Mouse (Mus musculus): ENCODE measurements around the gene Psat1.

Gene Psat1

DNA sequence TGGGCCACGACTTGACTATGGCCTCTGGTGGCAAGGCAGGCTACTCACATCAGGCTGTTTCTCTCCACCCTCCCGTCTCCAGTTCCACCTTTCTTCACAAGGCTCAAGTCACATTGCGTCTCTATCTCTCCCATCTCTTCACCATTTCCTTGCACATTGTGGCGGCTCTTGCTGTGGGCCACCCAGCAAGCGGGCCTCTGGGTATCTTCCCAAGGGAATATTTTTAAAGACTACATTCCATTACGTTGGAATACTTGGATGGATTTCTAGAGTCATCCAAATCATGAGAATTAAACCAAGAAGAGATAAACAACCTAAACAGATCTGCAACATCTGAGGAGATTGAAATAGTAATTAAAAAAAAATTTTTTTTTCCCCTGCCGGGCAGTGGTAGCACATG lies at the start of gene Psat1:
Gene Psat1 (minus strand): TSS at position 101 of the 400 bp plus-strand sequence.
- DNase-seq (ENCODE audit: low spot score in 2 of 2): no peak

DNA sequence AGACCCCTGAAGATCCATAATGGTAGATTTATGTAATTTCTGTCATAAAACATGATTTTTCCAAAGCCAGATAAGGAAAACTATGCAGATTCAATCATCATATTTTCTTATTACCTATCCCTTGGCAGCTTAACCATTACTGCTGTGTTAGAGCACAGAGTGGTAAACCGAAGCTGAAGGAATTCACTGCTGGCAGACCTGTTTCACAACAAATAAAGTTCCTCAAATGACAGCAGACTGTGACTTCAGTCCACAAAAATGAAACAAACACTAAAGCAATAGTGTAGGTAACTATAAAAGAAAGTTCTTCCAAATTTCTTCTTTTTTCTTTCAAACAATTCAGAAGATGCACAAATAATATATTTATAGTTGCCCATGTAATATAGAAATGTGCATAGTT lies 43.0 kb upstream of the Psat1 start:
- DNase-seq (ENCODE audit: low spot score in 2 of 2): no peak

DNA sequence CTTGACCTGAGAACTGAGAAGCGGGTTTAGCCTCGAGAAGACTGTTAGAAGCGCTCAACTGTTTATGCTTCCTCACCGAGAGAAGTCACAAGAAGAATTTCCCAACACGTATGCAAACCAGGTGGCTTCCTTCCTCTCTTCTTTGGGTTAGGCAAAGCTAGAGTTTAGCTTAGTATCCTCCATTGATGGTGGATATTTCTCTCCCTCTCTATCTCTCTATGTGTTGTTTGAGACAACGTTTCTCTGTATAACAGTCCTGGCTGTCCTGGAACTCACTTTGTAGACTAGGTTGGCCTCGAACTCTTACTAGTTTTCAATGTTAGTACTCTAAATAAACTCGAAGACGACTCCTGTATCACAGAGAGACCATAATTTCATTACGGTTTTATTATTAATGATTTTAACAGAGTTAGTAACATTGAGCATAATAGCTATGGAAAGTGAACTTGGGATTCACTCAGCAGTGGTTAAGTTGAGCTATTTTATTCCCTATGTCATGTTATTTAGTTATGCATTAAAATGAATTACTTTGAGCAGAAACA lies 38.1 kb upstream of the Psat1 start:
- no peak for DNase-seq (ENCODE audit: low spot score in 2 of 2)

DNA sequence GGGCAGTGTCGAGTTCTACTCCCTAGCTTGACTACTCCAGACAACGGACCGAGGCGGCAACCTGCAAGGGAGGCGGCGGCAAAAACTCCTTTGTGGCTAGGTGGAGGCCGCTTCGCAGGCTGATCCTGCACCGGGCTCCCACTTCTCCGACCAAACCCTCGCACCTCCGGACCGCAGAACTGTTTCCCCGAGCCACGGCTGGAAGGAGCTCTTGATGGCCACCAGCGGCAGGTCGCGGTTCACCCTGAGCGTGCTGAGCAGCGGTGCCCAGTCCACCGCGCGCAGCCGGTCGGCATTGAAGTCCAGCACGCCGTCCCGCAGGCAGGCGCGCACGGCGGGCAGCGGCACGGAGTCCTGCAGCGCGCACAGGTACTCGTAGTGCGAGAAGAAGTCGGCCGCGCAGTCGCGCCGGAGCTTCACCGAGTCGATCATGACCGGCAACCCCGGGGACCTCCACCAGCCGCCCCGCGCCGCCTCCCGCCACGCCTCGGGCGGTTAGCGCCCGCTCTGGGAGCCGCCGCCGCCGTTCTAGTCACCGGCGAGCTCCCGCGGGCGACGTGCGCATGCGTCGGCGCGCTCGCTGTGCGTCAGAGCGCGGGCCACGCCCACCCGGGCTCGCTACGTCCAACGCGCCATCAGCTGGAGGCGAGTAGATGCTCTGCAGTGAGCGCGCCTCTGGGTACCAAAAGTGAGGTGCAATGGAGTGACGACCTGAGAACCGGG lies 37.5 kb upstream of the Psat1 start, which contains the start of gene Cep78:
Gene Cep78 (minus strand): TSS at position 541 of the 723 bp plus-strand sequence.
- peak; percentile 82 to 88 for DNase-seq (ENCODE audit: low spot score in 2 of 2)

DNA sequence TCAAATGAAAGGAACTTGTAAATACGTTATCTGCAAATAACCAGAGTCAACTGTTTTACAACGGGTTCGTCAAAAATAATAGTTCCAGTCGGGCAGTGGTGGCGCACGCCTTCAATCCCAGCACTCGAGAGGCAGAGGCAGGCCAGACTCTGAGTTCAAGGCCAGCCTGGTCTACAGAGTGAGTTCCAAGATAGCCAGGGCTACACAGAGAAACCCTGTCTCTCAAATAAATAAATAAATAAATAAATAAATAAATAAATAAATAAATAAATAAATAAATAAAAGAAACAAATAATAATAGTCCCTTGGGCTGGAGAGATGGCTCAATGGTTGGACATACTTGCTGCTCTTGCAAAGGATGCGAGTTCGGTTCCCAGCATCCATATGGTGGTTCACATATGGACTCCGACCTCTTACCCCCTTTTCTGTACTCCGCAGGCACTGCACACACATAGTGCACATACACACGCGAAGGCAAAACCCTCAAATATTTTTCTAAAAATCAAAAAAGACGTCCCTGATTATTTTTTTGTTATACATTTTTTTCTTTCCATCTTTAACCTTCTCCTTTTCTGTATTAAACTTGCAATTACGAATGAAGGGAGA lies 36.7 kb upstream of the Psat1 start:
- no peak for DNase-seq (ENCODE audit: low spot score in 2 of 2)

DNA sequence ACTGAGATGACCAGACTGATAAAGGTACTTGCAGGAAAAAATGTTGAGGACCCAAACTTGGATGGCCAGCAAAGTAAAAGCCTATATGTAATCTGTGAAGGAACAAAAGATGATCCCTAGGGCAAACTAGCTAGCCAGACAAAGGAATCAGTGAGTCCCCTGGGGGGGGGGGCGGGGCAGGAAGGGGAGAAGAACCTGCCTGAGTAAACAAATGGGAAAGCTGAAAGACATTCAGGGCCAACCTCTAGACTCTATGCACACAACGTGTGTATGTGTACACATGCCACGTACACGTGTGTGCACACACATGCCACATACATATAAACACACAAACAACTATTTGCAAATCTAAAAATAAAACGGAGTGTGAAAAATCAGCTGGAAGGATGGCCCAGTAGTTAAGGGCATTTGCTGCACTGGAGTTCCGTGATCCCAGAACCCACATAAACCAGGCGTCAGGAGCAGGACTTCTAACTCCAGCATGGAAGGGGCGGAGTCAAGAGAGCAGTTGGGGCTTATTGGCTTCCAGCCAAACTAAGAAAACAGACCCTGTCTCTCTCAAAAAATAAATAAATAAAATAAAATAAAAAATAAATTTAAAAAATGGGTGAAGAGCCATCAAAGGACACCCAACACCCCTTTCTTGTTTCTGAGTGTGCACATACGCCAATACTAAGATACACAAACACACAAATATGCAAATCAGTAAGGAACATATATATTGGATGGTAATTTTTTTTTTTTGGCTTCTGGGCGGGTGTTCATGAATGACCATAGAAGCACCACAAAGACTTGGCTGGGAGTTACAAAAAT lies 36.0 kb upstream of the Psat1 start:
- no peak for DNase-seq (ENCODE audit: low spot score in 2 of 2)

DNA sequence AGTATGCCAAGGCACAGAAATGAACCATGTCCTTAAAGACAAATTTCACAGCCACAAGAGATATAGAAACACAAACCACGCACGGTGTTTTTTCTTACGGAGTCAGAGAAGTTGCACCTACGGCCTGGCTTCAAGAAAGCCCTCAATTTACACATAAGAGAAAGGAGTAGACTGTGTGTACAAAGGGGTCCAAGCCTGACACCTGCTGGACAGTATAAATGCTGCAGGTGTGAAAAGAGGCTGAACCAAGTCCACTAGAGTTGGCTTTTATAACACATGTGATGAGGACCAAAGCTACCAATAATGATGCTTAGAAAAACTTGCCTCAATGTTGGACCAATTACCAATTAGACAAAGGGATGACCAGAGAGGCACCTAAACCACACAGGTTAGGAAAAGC lies 34.7 kb upstream of the Psat1 start:
- DNase-seq (ENCODE audit: low spot score in 2 of 2): peak in 1 of 2 experiments; percentile 37

DNA sequence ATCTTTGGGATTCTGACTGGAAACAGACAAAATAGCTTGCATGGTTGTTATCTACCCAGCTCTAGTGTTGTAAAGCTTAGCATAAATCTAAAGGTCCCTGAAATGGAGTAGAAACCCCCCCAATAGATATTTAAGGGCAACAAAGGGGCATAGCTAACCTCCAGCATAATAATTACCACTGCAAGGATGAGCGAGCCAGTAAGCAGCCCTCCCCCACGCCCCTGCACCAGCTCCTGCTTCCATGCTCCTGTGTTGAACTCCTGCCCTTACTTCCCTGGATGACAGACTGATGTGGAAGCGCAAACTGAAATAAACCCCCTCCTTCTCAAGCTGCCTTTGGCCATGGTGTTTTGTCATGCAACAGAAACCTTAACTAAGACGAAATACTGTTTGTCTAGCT lies 26.2 kb upstream of the Psat1 start:
- DNase-seq (ENCODE audit: low spot score in 2 of 2): no peak

DNA sequence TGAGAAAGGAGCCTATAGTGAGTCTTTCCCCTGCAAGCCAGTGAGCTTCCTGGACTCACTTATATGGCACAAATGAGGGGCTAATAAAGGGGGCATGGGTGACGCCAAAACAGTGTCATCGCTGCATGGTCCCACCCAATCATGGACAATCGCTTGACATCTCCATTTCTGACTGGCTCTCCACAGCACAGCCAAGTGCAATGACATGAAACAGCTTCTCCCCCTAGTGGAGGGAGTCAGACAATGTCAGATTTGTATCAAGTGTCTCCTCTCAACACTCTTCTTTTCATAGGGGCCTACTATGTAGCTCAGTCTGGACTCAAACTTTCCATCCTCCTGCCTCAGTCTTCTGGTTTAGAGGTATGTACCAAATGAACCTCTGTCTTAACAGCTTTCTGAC lies 17.9 kb upstream of the Psat1 start:
- DNase-seq (ENCODE audit: low spot score in 2 of 2): peak in 1 of 2 experiments; percentile 22

DNA sequence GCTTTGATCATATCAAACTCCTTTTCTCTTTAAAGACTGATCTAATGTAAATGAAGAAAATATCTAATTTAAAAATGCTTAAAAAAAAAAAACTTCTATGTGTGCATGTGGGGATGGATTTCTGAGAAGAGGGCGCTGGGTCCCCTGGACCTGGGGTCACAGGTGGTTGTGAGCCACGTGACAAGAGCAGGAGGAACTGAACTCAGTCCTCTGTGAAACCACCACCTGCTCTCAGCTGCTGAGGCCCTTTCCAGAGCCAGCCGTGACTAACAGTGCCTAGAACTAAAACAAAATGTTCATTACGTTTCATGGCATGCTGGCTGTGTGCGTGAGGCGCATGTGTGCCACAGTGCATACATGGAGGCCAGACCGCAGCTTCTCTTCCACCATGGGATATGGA lies 17.4 kb upstream of the Psat1 start:
- DNase-seq (ENCODE audit: low spot score in 2 of 2): no peak

DNA sequence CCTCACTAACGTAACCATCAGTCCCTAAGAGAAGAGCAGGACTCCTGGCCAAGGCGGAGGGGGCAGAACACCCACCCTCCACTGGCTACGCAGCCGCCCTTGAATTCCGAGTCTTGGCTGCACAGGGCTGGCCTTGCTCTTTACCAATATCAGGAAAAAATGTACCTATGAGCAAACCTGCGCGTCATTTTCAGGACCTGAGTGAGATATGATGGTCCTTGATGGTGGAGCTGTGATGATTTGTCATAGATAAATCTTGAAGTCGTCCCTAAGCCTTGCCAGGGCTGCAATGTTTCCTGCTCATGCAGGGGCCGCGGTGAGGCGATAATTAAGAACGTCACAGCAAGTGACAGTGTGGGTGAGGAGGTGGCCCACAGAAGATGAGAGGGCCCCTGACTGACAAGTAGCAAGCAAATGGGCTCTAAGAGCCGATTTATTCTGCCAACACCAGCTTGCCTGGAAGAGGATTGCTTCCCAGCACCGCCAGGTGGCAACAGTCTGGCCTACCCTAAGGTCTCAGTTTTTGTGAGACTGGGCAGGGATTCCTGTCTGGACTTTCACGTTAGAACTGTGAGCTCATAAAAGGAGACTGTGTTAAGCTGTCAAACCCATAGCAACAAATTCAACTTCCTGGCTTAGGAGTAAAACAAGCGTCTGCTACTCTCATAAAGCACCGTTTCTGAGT lies 16.0 kb upstream of the Psat1 start:
- no peak for DNase-seq (ENCODE audit: low spot score in 2 of 2)

DNA sequence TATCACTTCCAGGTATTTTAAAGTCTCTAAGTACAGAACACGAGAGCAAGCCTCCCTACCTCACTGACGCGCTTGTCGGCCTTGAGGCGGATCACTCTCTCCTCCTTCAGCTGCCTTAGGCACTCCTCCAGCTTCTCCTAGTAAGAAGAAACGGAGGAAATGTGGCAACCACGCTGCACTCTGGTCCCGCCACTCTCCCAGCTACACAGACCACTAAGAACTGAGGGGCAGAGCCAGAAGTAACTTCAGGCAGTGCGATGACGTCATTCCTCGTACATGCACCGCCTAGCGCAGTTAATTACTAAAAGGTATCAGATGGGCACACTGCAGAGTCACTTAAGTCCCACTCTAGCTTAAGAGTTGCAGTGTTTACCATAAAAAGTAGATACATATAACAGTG lies 15.2 kb upstream of the Psat1 start:
- DNase-seq (ENCODE audit: low spot score in 2 of 2): no peak

DNA sequence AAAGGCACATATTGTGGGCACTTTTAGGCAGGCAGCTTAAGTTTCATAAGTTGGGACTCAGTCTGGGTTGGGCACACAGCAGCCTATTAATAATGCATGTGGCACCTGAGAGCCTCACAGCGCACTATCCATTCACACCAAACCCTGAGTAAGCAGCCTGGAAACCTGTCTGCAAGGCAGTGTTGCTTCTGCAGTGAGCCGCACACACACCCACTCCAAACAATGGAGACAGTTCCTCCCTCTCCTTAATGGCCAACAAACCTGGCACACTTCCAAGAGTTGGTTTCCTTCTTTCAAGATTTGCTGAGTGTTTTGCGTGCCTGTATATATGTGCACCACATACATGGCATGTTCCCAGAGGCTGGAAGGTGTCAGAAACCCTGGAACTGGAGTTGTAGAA lies 3.1 kb upstream of the Psat1 start:
- DNase-seq (ENCODE audit: low spot score in 2 of 2): no peak

DNA sequence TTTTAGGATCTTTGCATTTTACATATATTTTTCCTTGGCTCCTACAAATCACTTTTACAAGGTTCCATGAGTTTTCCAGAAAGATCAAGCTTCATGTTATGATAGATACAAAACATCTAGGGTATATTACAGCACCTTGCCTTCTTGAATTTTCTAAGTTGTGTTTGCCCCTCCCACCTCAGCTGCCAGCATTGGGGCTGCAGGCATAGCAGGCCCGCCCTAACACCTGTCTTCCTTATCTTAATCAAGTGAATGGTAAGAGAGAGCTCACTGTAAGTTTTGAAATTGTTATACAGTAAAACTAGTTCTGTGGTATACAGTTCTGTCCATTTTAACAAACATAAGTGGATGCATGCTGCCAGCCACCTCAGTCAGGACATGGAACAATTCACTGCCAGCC lies 1.7 kb upstream of the Psat1 start:
- DNase-seq (ENCODE audit: low spot score in 2 of 2): no peak

DNA sequence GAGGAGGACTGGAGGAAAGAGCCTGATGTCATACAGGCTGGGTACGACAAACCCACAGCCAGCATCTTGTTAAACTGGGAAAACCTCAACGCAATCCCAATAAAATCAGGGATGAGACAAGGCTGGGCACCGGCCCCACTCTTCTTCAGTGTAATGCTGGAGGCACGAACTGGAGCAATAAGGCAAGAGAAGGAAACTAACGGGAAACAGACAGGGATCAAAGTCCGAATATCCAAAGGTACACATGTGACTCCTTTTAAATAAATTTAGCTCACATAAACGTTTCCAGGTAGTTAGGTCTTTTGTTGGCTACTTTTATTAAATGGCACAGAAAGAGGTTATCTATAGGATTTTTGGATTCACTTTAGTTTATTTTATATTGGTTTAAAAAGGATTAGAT lies 1.3 kb upstream of the Psat1 start:
- DNase-seq (ENCODE audit: low spot score in 2 of 2): no peak

DNA sequence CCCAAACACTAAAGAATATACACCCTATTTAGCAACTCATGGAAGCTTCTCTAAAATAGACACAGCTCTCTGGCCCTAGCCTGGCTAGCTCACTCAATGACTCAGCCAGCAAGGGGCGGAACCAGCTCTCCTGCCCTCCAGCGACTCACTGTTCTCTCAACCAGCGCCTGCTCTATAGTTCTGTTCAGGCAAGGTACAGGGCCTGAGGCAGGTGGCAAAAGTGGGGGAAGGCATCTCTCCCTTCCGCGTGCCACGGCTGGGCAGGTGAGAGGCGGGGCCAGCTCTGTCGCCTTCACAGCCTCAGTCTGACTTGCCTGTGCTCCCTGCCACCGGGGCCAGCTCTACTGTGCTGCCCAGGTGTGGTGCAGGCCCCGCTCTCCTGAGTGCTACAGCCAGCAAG lies 474 bp downstream of the Psat1 start:
- DNase-seq (ENCODE audit: low spot score in 2 of 2): no peak

DNA sequence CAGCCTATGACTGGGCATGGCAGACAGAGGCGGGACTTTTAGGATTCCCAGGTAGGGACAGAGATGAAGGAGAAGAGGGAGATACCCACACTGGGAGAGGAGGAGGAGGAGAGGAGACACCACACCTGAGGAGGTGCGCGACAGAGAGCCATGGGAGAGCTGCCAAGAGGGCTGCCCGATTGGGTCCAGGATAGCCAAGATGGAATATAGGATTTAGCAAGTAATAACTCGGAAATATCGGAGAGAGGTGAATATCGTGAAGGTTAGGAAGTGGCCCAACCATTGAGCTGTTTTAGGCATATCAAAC lies 4.1 kb downstream of the Psat1 start:
- no peak for DNase-seq (ENCODE audit: low spot score in 2 of 2)

DNA sequence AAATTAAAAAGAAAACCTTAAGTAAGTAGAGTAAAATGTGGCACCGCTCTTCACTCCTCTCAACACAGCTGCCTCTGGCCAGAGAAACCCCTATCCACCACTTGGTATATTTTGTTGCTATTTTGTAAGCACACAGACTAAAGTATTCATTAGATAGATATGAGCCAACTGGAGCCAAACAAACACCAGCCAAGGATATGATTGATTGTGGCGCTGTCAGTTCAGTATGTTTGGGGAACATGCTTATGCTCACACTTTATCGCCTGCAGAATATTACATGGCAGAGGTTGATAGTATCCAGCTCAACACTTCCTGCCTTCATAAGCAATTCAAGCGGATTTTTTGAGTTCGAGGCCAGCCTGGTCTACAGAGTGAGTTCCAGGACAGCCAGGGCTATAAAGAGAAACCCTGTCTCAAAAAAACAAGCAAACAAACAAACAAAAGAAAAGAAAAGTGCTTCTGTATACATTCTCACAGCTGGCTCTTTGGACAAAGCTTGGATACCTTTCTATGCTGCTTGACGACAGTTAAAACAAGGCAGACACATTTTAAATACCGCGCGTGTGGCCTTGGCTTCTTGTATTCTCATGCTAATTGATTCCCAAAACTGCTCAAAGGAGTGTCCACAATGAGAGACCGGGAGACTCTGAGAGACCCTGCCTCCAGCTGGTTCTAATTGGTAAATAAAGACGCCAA lies 4.6 kb downstream of the Psat1 start:
- no peak for DNase-seq (ENCODE audit: low spot score in 2 of 2)

DNA sequence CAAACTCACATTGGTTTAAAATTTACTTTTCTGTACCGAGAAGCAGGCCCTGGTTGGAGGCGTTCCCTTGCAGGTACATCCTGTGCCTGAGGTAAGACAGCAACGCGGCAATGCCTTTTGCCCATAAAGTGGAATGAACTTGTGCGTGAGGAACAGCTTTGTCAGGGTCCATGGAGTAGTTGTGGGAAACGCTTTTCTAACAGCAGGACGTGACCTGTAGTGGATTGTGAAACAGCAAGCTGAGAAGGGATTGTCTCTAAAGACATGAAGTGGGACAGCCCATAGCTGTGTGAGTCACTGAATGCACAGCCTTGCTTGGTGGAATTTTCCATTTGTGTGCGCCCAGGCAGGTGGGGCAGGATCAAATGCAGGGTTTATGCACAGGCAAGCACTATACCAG lies 5.7 kb downstream of the Psat1 start:
- DNase-seq (ENCODE audit: low spot score in 2 of 2): no peak

DNA sequence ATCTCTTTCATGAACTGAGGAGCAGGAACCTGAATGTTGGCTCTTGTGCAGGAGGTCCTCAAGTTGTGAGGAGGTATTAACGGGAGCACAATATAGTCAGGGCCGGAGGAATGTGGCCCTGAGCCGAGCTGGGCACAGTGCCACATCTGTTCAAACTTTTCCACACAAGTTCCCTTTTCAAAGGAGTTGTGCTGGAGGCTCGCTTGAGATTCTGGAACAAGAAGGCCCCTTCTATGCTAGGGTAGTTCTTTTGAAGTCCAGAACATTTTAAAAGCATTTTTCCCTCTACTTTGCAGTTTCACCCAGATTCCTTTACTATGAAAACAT lies 21.5 kb downstream of the Psat1 start:
- DNase-seq (ENCODE audit: low spot score in 2 of 2): peak; percentile 56 to 59

DNA sequence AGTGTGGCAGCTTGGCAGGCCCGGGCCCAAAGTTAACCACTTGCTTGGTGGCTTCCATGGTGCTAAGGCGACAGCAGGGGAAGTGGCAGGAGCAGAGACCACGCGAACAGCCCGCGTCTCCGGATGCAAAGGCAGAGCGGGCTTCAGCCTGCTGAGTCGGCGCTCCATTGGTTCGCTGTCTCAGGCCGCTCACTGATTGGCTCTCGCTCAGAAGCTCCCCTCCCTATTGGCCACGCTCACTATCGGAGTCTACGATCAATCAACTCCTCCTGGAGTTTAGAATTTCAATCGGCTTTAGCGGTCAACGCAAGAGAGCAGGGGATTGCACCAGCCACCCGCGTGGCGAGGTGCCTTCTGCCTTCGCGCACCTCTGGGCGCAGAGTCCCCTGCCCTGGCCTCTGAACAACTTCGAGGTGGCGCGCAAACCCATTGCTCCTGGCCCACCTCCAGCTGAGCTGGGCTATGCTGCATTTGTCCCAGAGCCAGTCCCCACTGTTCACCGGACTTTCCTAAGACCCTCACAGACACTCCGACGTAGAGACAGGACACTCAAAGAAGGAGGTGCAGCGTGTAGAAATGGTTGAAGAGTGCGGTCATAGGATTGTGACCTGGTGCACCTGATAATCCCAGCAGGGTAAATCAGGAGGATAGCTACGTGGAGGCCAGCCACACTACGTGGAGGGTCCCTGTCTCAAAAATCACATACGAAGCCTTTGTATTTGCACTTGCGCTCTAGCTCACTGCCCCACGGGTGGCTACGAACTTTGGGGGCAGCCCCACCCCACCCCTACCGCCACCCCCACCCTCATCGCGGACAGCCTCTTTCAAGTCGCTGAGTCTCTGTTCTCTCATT lies 22.0 kb downstream of the Psat1 start:
- DNase-seq (ENCODE audit: low spot score in 2 of 2): peak; percentile 82 to 86
